Mouse (Mus musculus): ENCODE data around the gene Prmt1.

Gene Prmt1

GRCm38 (mm10) chr7:44974383-44975116, 11.8 kb downstream of the Prmt1 start, which contains the start of gene Cpt1c:
Gene Cpt1c, minus strand, starts transcription at chr7:44974851.
- DNase-seq = peak; percentile 77 to 87

- no peak for DNase-seq
Observed at GRCm38 (mm10) chr7:44973415-44974130, 12.8 kb downstream of the Prmt1 start.

- no peak for DNase-seq
Observed at GRCm38 (mm10) chr7:44971142-44971541, 15.2 kb downstream of the Prmt1 start.

GRCm38 (mm10) chr7:44970231-44970691, 16.1 kb downstream of the Prmt1 start:
- peak; percentile 90 to 95 for DNase-seq

- DNase-seq = no peak
Observed at GRCm38 (mm10) chr7:44966638-44967037, 19.7 kb downstream of the Prmt1 start.

GRCm38 (mm10) chr7:44965975-44966374, 20.4 kb downstream of the Prmt1 start:
- peak in 1 of 2 experiments; percentile 58 for DNase-seq

GRCm38 (mm10) chr7:44964990-44965389, 21.4 kb downstream of the Prmt1 start:
- no peak for DNase-seq

GRCm38 (mm10) chr7:44962831-44963230, 23.5 kb downstream of the Prmt1 start:
- DNase-seq = peak in 1 of 2 experiments; percentile 16

GRCm38 (mm10) chr7:44962337-44962736, 24.0 kb downstream of the Prmt1 start:
- peak in 1 of 2 experiments; percentile 11 for DNase-seq

GRCm38 (mm10) chr7:44960512-44960910, 25.9 kb downstream of the Prmt1 start:
- DNase-seq = no peak

- no peak for DNase-seq
Observed at GRCm38 (mm10) chr7:44959874-44960511, 26.4 kb downstream of the Prmt1 start.

- DNase-seq = no peak
Observed at GRCm38 (mm10) chr7:44959281-44959680, 27.1 kb downstream of the Prmt1 start.

- DNase-seq = peak; percentile 64 to 71
Observed at GRCm38 (mm10) chr7:44958208-44958607, 28.2 kb downstream of the Prmt1 start.

- no peak for DNase-seq
Observed at GRCm38 (mm10) chr7:44957183-44957835, 29.1 kb downstream of the Prmt1 start.

- DNase-seq = no peak
Observed at GRCm38 (mm10) chr7:44956266-44956665, 30.1 kb downstream of the Prmt1 start.

GRCm38 (mm10) chr7:44955628-44956027, 30.7 kb downstream of the Prmt1 start:
- DNase-seq = no peak

GRCm38 (mm10) chr7:44954091-44954885, 32.1 kb downstream of the Prmt1 start:
- DNase-seq = no peak

- DNase-seq = no peak
Observed at GRCm38 (mm10) chr7:44953561-44953960, 32.8 kb downstream of the Prmt1 start.

GRCm38 (mm10) chr7:44952611-44953306, 33.6 kb downstream of the Prmt1 start:
- peak; percentile 97 for DNase-seq

GRCm38 (mm10) chr7:44951960-44952359, 34.4 kb downstream of the Prmt1 start:
- peak; percentile 84 to 90 for DNase-seq

GRCm38 (mm10) chr7:44949922-44950321, 36.4 kb downstream of the Prmt1 start:
- DNase-seq = no peak

All from kidney, postnatal 25 days (tissue).